Mouse (Mus musculus) forebrain, embryonic 14.5 days (tissue): ENCODE results near the gene Acer3. TPM values are rescaled to one million over a fixed set of nuclear protein-coding genes. Genes with fewer than 3 reads are reported as not detected.

Experiments used
- ATAC-seq: fragments of 200-750 bp; cut with Nextera tagmentation; 2 replicates; pipeline ENCODE4 v1.8.0; 2017; ENCODE audit warnings: mild to moderate bottlenecking, moderate library complexity
- DNase-seq: peaks from one replicate; pipeline ENCODE4 v3.0.0-alpha.2; 2015; ENCODE audit warnings: low spot score
- H3K27ac ChIP-seq: fragments of 300-500 bp; sonication (generic); 2 replicates; pipeline ENCODE4 v1.5.1; 2014; ENCODE audit warnings: low read depth, mild to moderate bottlenecking, control low read depth, low read length, moderate library complexity
- H3K27me3 ChIP-seq: fragments of 300-500 bp; sonication (generic); replicated peaks from 2 replicates; pipeline ENCODE4 v1.6.1; 2014; ENCODE audit warnings: low read length, control low read depth, mixed read lengths; ENCODE audit not compliant: control insufficient read depth, insufficient read depth
- H3K36me3 ChIP-seq: fragments of 300-500 bp; sonication (generic); 2 replicates; pipeline ENCODE4 v1.6.1; 2014; ENCODE audit warnings: low read length, control low read depth; ENCODE audit not compliant: control insufficient read depth, insufficient read depth
- H3K4me1 ChIP-seq: fragments of 300-500 bp; sonication (generic); 2 replicates; pipeline ENCODE4 v1.6.1; 2014; ENCODE audit warnings: antibody characterized with exemption, low read length, control low read depth; ENCODE audit not compliant: control insufficient read depth, insufficient read depth
- H3K4me2 ChIP-seq: fragments of 300-500 bp; sonication (generic); 2 replicates; pipeline ENCODE4 v1.6.1; 2014; ENCODE audit warnings: mild to moderate bottlenecking, control low read depth, low read length
- H3K4me3 ChIP-seq: fragments of 300-500 bp; sonication (generic); 2 replicates; pipeline ENCODE4 v1.5.1; 2014; ENCODE audit warnings: low read depth, low read length, control low read depth
- H3K9ac ChIP-seq: fragments of 300-500 bp; sonication (generic); 2 replicates; pipeline ENCODE4 v1.6.1; 2014; ENCODE audit warnings: mild to moderate bottlenecking, low read length, control low read depth, moderate library complexity
- H3K9me3 ChIP-seq: fragments of 300-500 bp; sonication (generic); replicated peaks from 2 replicates; pipeline ENCODE4 v1.6.1; 2016; ENCODE audit warnings: low read length, control low read depth, mixed read lengths; ENCODE audit not compliant: control insufficient read depth
- WGBS: fragments of 180-500 bp; shearing (Covaris S2); extraction: QIAGEN DNeasy Blood & Tissue Kit; methylation state at CpG from one replicate; pipeline ENCODE4 v1.1.7; 2014; 5-methylcytosine and 5-hydroxymethylcytosine counted together
- polyA plus RNA-seq: library from polyadenylated mRNA; unstranded; fragments of >200 nt; fragmentation: Nextera tagmentation; extraction: Ambion mirVana; gene quantifications from 2 replicates; pipeline ENCODE4 v1.2.1, GENCODE M21; 2014

Gene Acer3
- polyA plus RNA-seq, 1 experiment from 2014 or later, result 10.1 TPM

- H3K4me2 ChIP-seq, result no peak overlapping the region
- H3K9ac ChIP-seq, result no peak overlapping the region
- no peak overlapping the region for H3K4me3 ChIP-seq
- no peaks in the 10 kb centered on the region for H3K36me3 ChIP-seq
- no peaks in the 10 kb centered on the region; the same call in 1 of the 2 replicates for H3K27me3 ChIP-seq
- H3K27ac ChIP-seq, result no peak overlapping the region
- 76% methylated on average over 7 of the region's 7 CpGs for WGBS
- H3K4me1 ChIP-seq, result no peaks in the 10 kb centered on the region
- ATAC-seq (no peak), DNase-seq (no peak)
- H3K9me3 ChIP-seq, result no peaks in the 10 kb centered on the region
These were observed 8.8 kb upstream of the Acer3 start for GRCm38 (mm10) chr7:98329651-98330374.

DNA sequence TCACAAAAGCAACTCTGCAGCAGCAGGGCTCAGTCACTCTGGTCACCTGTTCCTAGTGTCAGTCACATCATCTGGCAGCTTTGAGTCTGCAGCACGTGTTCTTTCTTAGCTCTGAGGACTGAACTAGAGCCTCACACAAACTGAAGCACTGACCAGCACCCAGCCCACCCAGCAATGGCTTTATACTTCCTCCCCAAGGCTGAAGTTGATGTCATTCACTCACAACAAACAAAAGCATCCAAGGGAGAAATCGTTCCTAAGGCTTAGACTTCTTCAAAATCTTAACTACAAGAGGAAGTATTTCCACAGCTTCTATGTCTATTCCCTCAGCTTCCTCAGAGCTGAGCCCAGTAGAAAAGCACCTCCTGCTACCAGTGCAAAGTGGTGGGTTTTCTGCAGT is 7.3 kb upstream of the Acer3 start:
- H3K36me3 ChIP-seq, result no peaks in the 10 kb centered on the region
- WGBS, result 52% methylated on average over 2 of the region's 2 CpGs
- no peak overlapping the region for H3K27ac ChIP-seq
- no peak for DNase-seq
- H3K4me2 ChIP-seq, result no peak overlapping the region
- ATAC-seq, result no peak
- no peaks in the 10 kb centered on the region for H3K9me3 ChIP-seq
- H3K4me1 ChIP-seq, result peaks cover 10% of the 10 kb centered on the region
- no peak overlapping the region for H3K9ac ChIP-seq
- no peaks in the 10 kb centered on the region; the same call in 1 of the 2 replicates for H3K27me3 ChIP-seq
- H3K4me3 ChIP-seq, result no peak overlapping the region

- Histone ChIP-seq H3K4me2 (no peak overlapping the region), H3K9me3 (no peaks in the 10 kb centered on the region), H3K4me1 (peaks cover 13% of the 10 kb centered on the region), H3K36me3 (no peaks in the 10 kb centered on the region), H3K4me3 (no peak overlapping the region), H3K9ac (no peak overlapping the region), H3K27ac (no peak overlapping the region), H3K27me3 (no peaks in the 10 kb centered on the region; the same call in 1 of the 2 replicates)
- DNase-seq (no peak), ATAC-seq (no peak)
- 80% methylated on average over 7 of the region's 7 CpGs for WGBS
These were observed 5.0 kb upstream of the Acer3 start for GRCm38 (mm10) chr7:98326051-98326450.

DNA sequence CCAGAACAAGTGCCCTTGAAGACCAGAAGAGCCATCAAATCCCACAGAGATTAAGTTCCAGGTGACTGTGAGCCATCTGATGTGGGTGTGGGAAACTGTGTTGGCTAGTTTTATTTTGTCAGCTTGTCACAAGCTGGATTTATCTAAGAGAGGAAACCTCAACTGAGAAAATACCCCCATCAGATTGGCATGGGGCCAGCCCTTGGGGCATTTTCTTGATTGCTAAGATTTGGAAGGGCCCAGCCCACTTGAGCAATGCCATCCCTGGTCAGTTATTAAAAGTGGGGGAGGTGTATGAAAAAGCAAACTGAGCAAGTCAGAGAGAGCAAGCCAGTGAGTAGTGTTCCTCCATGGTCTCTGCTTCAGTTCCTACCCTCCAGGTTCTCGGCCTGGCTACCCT is 3.2 kb upstream of the Acer3 start:
- Histone ChIP-seq H3K27me3 (no peaks in the 10 kb centered on the region; the same call in 1 of the 2 replicates), H3K4me2 (no peak overlapping the region), H3K9ac (no peak overlapping the region), H3K27ac (no peak overlapping the region), H3K36me3 (no peaks in the 10 kb centered on the region), H3K9me3 (no peaks in the 10 kb centered on the region), H3K4me1 (peaks cover 13% of the 10 kb centered on the region), H3K4me3 (no peak overlapping the region)
- DNase-seq (peak; percentile 19), ATAC-seq (no peak)
- WGBS, result 74% methylated on average over 1 of the region's 1 CpGs

- 27% methylated on average over 5 of the region's 5 CpGs for WGBS
- Histone ChIP-seq H3K27me3 (no peaks in the 10 kb centered on the region; the same call in 1 of the 2 replicates), H3K4me2 (no peak overlapping the region), H3K36me3 (no peaks in the 10 kb centered on the region), H3K9ac (no peak overlapping the region), H3K4me1 (peaks cover 13% of the 10 kb centered on the region), H3K4me3 (no peak overlapping the region), H3K27ac (no peak overlapping the region; the same call in 1 of the 2 replicates), H3K9me3 (no peaks in the 10 kb centered on the region)
- ATAC-seq, result peak; percentile 90
- peak; percentile 85 for DNase-seq
These were observed 2.4 kb upstream of the Acer3 start for GRCm38 (mm10) chr7:98323288-98324019.

- Histone ChIP-seq H3K4me2 (no peak overlapping the region), H3K9me3 (no peaks in the 10 kb centered on the region), H3K4me1 (peaks cover 13% of the 10 kb centered on the region), H3K27ac (no peak overlapping the region), H3K36me3 (no peaks in the 10 kb centered on the region), H3K9ac (no peak overlapping the region), H3K4me3 (no peak overlapping the region), H3K27me3 (no peaks in the 10 kb centered on the region; the same call in 1 of the 2 replicates)
- DNase-seq (no peak), ATAC-seq (no peak)
- WGBS, result 82% methylated on average over 3 of the region's 3 CpGs
These were observed 1.4 kb upstream of the Acer3 start for GRCm38 (mm10) chr7:98322415-98322814.

DNA sequence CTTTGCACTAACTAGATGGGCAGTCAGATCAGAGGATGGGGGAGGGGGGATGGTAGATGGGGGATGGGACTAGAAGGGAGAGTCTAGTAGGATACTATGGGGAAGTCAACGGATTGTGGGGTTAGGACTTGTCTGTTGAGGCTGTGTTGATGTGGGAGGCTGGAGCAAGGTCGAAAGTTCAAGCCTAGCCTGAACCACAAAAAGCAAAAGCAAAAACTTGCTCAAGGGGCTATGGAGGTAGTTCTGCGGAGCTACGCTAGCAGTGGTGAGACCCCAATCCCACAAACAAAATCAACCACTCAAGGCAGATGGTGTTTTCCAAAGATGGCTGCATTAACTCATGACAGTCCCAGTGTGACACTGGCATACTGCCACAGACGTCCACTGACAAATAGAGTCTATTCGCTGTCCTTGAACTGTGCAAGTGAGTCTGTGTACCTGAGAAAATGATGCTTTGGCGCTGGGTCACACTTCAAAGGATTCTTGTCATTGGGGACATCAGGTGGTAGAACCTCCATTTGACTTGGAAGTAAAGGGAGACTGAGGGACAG is 927 bp downstream of the Acer3 start:
- H3K9me3 ChIP-seq, result no peaks in the 10 kb centered on the region
- ATAC-seq (no peak), DNase-seq (no peak)
- no peaks in the 10 kb centered on the region for H3K27me3 ChIP-seq
- no peaks in the 10 kb centered on the region for H3K36me3 ChIP-seq
- H3K4me1 ChIP-seq, result peaks cover 13% of the 10 kb centered on the region
- no peak overlapping the region for H3K27ac ChIP-seq
- H3K9ac ChIP-seq, result no peak overlapping the region
- H3K4me2 ChIP-seq, result no peak overlapping the region
- H3K4me3 ChIP-seq, result no peak overlapping the region
- WGBS, result 84% methylated on average over 7 of the region's 7 CpGs

GRCm38 (mm10) chr7:98316568-98316967 is 4.4 kb downstream of the Acer3 start:
- H3K9me3 ChIP-seq, result no peaks in the 10 kb centered on the region

DNA sequence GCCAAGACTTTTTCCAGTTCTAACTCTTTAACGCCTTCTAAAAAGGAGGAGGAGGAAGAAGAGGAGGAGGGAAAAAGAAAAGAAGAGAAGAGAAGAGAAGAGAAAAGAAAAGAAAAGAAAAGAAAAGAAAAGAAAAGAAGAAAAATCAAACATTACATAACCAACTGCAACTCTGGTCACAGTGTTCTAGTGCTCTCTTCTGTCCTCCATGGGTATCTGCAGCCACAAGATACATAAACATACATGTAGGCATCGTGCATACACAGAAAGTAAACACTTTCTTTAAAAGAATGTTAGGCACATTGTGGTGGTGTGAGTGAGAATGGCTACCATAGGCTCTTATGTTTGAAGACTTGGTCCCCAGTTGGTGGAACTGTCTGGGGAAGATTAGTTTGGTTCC is 5.9 kb downstream of the Acer3 start:
- no peak overlapping the region for H3K4me3 ChIP-seq
- H3K9ac ChIP-seq, result no peak overlapping the region
- H3K27ac ChIP-seq, result no peak overlapping the region
- 86% methylated on average over 2 of the region's 2 CpGs for WGBS
- no peak overlapping the region for H3K4me2 ChIP-seq
- no peaks in the 10 kb centered on the region for H3K9me3 ChIP-seq
- no peaks in the 10 kb centered on the region for H3K4me1 ChIP-seq
- no peak for ATAC-seq
- no peak for DNase-seq
- H3K36me3 ChIP-seq, result no peaks in the 10 kb centered on the region
- no peaks in the 10 kb centered on the region for H3K27me3 ChIP-seq

More at GRCm38 (mm10) chr7:98316568-98316967, 4.4 kb downstream of the Acer3 start:
- no peak overlapping the region for H3K9ac ChIP-seq
- no peaks in the 10 kb centered on the region for H3K36me3 ChIP-seq
- H3K27ac ChIP-seq, result no peak overlapping the region
- ATAC-seq (no peak), DNase-seq (no peak)
- no peak overlapping the region for H3K4me3 ChIP-seq
- WGBS, result 67% methylated on average over 2 of the region's 2 CpGs
- no peaks in the 10 kb centered on the region for H3K4me1 ChIP-seq
- no peaks in the 10 kb centered on the region for H3K27me3 ChIP-seq
- no peak overlapping the region for H3K4me2 ChIP-seq
